Mouse (Mus musculus): ENCODE data around the gene Slc19a1.

GRCm38 (mm10) chr10:77064239-77064638 lies 32.2 kb downstream of the Slc19a1 start:
- TF ChIP-seq MAFK (IDR thresholded peaks at IDR 0.05; ENCODE audit: insufficient read depth, low read depth, low read length) (no peak), HCFC1 (IDR thresholded peaks at IDR 0.05; ENCODE audit: borderline replicate concordance, insufficient read depth, low read length) (no peak), ZNF384 (IDR thresholded peaks at IDR 0.05; ENCODE audit: low read depth, low read length) (no peak), CHD2 (IDR thresholded peaks at IDR 0.05; ENCODE audit: low read depth, low read length) (no peak)
